Mouse (Mus musculus): ENCODE measurements at regions not wholly inside any gene's neighbourhood (a gene's known extent, or its start where the extent isn't known, plus 50 kb on each side); places are given as distances from the start of the nearest gene placed in this dataset.
"Not testable (repeated sequence)": the region's sequence is repeated elsewhere in the genome, so short reads cannot be mapped to it uniquely, and the experiment has no call there.

- peak; percentile 91 for DNase-seq
Observed at GRCm38 (mm10) chr8:5030651-5031050, 74.5 kb downstream of the Slc10a2 start.

- DNase-seq: peak; percentile 46
Observed at GRCm38 (mm10) chr8:5012368-5012767, 92.8 kb downstream of the Slc10a2 start.

- no peak for DNase-seq
Observed at GRCm38 (mm10) chr8:5011771-5012170, 93.4 kb downstream of the Slc10a2 start.

- DNase-seq: not testable (repeated sequence)
Observed at GRCm38 (mm10) chr8:5003359-5003758, 101.8 kb downstream of the Slc10a2 start.

Data from kidney, adult 9 months (tissue).